Mouse (Mus musculus): ENCODE data around the gene Sirt4.

- TF ChIP-seq EP300 (IDR thresholded peaks at IDR 0.05; ENCODE audit: insufficient read depth, low read depth, low read length), result no peak
- TF ChIP-seq CTCF (IDR thresholded peaks at IDR 0.05), result peak; percentile 54
These were observed 1.1 kb downstream of the Sirt4 start for GRCm38 (mm10) chr5:115483385-115483784.
